In the genomic region with DNA sequence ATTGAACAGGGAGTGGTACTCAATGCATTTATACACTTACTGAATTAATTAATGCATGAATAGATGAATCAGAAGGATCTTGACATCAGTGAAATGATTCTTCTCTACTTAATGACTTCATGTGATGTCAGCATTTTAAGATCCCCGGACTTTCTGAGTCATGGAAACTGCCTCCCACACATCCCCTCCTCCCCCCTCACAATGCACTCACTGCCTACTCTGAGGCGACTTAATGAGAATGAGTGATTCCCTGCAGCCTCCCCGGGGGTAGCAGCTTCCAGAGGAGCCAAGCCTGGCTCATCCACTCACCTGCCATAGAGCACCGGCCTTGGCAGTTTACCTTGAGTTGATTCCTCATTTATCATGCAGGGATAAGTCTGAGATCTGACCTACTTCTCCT, we compare ENCODE assay signal across 21 mouse cellular contexts. TPM values are rescaled to one million over a fixed set of nuclear protein-coding genes. Genes with fewer than 3 reads are reported as not detected.
A peak's percentile ranks its signal among the peaks of the same experiment; 100 is the strongest.
DNase-seq lines count a peak whose midpoint lies in the region; ATAC-seq and TF ChIP-seq lines count a peak whose summit lies in the region.
"Had no signal": no experiment of that assay in that cellular context is flagged by ENCODE, and none has a peak within 500 bp of the region (broad histone marks: within the 10 kb centered on the region; RNA-seq: fewer than 3 reads in every experiment).

No protein-coding gene starts in this region.

- in situ Hi-C loops in Patski (cut with MboI; ENCODE audit: low pct_unique_long_range_greater_than_20kb), result loop anchor here (5.0 kb wide), 1 partner anchor 39 kb away; no protein-coding TSS in a partner anchor

- no peak for TF ChIP-seq POLR2A in brain, embryonic 14.5 days (IDR thresholded peaks at IDR 0.05; ENCODE audit: borderline replicate concordance, extremely low read depth, insufficient read depth, insufficient read length, poor library complexity, severe bottlenecking)

- peak; percentile 45 for ATAC-seq in Patski
- ATAC-seq: intestine, embryonic 15.5 days had no signal

- peak; percentile 16 to 22 for DNase-seq in cerebellum, postnatal 14 days
- no peak for DNase-seq in cerebellum, postnatal 36 days
- DNase-seq in 416B (ENCODE audit: low read depth) (peak; percentile 76), Patski (ENCODE audit: low read depth, low spot score) (no peak)
- peak; percentile 15 for DNase-seq in brain, embryonic 14.5 days (ENCODE audit: low read depth)
- no peak for DNase-seq in left cerebral cortex, adult 9 months (ENCODE audit: low spot score in 2 of 2)
- DNase-seq in thymus, postnatal 0 days (ENCODE audit: low spot score), result no peak
- no peak for DNase-seq in spleen, adult 12 weeks (ENCODE audit: low spot score)
- DNase-seq: B cell, adult 2 months; cerebellum, adult 8-10 months; heart, postnatal 14 days; kidney, adult 9 months; kidney, postnatal 36 days; lung, adult 2 months; midbrain, embryonic 14.5 days; thymus, postnatal 4 days had no signal

- CTCF ChIA-PET in Patski (lab: Charles Lee), result interaction anchor here (4.1 kb wide), 1 partner anchor 40 kb away, joined by 22 read pairs; no protein-coding TSS in a partner anchor

- no peak for TF ChIP-seq CTCF in Patski (IDR thresholded peaks at IDR 0.05)
- no peak for TF ChIP-seq CTCF in brain, embryonic 14.5 days (IDR thresholded peaks at IDR 0.05; ENCODE audit: borderline replicate concordance, extremely low read depth, insufficient read depth, insufficient read length)

- H3K27me3 ChIP-seq in Patski, result no peaks in the 10 kb centered on the region
- H3K27me3 ChIP-seq: forebrain, embryonic 12.5 days; heart, embryonic 12.5 days; hindbrain, embryonic 12.5 days; intestine, embryonic 15.5 days; megakaryocyte, embryonic 14.5 days had no signal

- POLR2A ChIA-PET in Patski (lab: Charles Lee), result interaction anchor here (0.8 to 2.0 kb wide), 7 partner anchors 18 to 227 kb away, joined by 3 to 11 read pairs (median 4); partner anchors contain the start of gene Tpm1

RNA-seq across cellular contexts. Expression of gene Lactb, which starts 27.9 kb away (rescaled TPM):
- 55.2 TPM for polyA plus RNA-seq in Patski (2021)
- 13.5 and 14.8 TPM in 2 replicates for polyA plus RNA-seq in brain, embryonic 14.5 days (2012; rRNA removed)
- polyA plus RNA-seq in thymus, postnatal 0 days (2015; fragmentation: Nextera tagmentation; extraction: Ambion mirVana), result 9.8 and 10.9 TPM in 2 replicates

RNA-seq across cellular contexts. Expression of gene Tpm1, which starts 46.0 kb away (rescaled TPM):
- 2,726 TPM for polyA plus RNA-seq in Patski (2021)
- 110 and 133 TPM in 2 replicates for polyA plus RNA-seq in brain, embryonic 14.5 days (2012; rRNA removed)
- polyA plus RNA-seq in thymus, postnatal 0 days (2015; fragmentation: Nextera tagmentation; extraction: Ambion mirVana), result 88.5 and 91.4 TPM in 2 replicates

RNA-seq across cellular contexts. Expression of gene Rps27l, which starts 57.3 kb away (rescaled TPM):
- polyA plus RNA-seq in Patski (2021), result 377 TPM
- 108 and 152 TPM in 2 replicates for polyA plus RNA-seq in brain, embryonic 14.5 days (2012; rRNA removed)
- polyA plus RNA-seq in thymus, postnatal 0 days (2015; fragmentation: Nextera tagmentation; extraction: Ambion mirVana), result 828 and 912 TPM in 2 replicates

Comparison
In these comparisons a context has a peak if more than half of its experiments do, and no peak if none do; other contexts are left out.
1. DNase-seq: peak in cerebellum, postnatal 14 days (2 of 2), 416B (single experiment) and brain, embryonic 14.5 days (single experiment); none in cerebellum, postnatal 36 days (0 of 2), Patski (single experiment), left cerebral cortex, adult 9 months (0 of 2), thymus, postnatal 0 days (single experiment) and spleen, adult 12 weeks (single experiment).
2. RNA of gene Tpm1, which starts 46.0 kb away (polyA plus RNA-seq): 2,726 TPM in Patski (single experiment); 110 to 133 TPM in brain, embryonic 14.5 days and 88.5 to 91.4 TPM in thymus, postnatal 0 days; every median in the first group is over 10 times any median in the second.